Mouse (Mus musculus): Measurements from ENCODE around the gene Trim30a.

GRCm38 (mm10) chr7:104369736-104370414 is 95.1 kb downstream of the Trim30a start, which contains the start of gene Trim30b:
- no peak for TF ChIP-seq CTCF (IDR thresholded peaks at IDR 0.05; ENCODE audit: borderline replicate concordance, control insufficient read depth, extremely low read depth, insufficient read depth, low read length, poor library complexity)
- no peak for TF ChIP-seq POLR2A (IDR thresholded peaks at IDR 0.05; ENCODE audit: control insufficient read depth, extremely low read depth, insufficient read depth, low read length, poor library complexity)
